Mouse (Mus musculus) spleen, postnatal 10 days (tissue): ENCODE data around the gene Krt222.

Source experiments
- DNase-seq, 2 experiments: peaks; one replicate each; pipeline ENCODE4 v3.0.0; 2021 to 2022; ENCODE audit warnings: low spot score in 2 of 2

Gene Krt222

DNA sequence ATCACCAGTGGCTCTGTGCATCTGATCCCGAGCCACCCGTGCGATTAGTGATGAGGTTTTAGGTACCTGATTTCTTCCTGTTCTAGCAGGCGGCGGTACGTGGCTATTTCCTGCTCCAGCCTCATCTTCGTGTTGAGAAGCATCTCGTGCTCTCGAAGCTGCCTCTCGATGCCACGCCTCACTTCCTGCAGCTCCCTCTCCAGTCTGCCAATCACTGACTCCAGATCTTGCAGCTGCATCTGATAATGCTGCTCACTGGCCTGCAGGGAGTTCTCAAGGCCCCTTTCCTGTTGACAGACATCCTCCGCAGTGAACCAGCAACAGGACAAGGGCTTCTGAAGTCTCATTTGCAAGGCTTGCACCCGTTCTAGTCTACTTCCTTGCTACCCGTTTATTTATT, 5.4 kb downstream of the Krt222 start:
- peak in 1 of 2 experiments; percentile 70 for DNase-seq

DNA sequence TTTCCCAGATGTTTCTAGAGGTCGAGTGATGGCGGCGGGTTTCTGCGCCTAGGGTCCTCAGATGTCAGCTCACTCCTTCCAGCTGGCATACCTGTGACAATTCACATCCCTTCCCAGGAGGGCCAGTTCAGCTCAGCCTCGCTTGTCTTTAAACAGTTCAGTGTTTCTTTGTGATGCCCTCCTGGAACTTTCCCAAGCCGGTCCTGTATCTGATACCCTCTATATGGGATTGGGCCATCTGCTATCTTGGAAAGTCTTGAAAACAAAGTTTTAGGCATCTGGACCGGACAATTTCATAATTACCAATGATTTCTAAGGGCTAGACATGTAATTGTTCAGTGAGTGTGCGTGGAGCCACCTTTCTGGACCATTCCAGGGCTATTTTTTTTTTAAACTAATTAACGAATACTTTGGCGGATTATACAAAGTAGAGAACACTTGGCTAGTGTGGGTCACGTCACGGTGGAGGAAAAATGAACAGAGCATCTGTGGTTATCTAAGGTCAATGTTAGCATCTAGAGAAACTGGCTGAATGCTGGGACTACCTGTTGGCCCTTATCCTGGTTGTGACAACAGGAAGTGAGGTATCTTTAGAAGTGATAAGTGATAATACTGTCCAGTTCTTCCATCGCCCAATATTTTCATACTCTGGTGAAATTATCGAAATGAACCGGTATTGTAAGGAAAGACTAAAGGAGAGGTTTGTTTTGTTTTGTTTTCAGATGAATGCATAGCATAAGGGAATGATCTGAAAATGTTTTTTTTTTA, 12.7 kb downstream of the Krt222 start:
- DNase-seq: no peak

DNA sequence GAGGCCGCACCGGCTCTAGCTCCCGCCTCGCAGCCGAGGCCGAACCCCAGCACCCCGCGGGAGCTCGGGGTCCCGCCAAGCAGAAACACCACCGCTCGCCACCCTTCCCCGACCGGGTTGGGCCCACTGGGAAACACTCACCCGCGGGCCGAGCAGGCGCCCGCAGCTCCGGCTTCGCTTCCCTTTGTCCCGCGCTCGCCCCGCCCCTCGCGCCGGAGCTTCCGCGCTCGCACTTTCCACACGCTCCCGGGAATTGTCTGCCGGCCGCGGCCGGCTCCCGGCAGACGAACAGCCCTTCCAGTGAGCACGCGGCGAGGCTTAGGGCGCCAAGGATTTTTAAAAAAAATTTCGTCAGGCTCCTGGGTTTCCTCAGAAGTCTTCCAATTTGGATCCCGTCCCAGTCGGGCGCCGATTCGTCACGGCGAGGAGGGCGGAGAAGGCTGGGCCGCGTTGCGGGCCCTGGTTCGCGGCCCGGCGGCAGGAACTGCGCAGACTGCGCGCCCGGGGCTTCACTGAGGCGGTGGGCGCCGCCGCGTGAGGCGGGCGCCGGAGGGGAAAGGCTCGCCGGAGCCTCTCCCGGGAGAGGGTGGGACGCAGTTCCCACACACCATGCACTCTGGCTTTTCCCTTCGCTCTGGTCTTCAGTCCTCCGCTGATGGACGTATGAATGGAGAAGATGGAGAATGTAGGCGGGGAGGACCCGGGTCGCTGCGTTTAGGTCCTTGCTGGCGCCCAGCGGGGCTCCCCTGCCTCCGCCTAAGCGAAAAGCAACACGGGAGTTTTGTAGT, 13.4 kb downstream of the Krt222 start, which contains the start of gene Smarce1:
Gene Smarce1 (minus strand): TSS at position 757 of the 788 bp plus-strand sequence.
- DNase-seq: peak; percentile 87 to 91

DNA sequence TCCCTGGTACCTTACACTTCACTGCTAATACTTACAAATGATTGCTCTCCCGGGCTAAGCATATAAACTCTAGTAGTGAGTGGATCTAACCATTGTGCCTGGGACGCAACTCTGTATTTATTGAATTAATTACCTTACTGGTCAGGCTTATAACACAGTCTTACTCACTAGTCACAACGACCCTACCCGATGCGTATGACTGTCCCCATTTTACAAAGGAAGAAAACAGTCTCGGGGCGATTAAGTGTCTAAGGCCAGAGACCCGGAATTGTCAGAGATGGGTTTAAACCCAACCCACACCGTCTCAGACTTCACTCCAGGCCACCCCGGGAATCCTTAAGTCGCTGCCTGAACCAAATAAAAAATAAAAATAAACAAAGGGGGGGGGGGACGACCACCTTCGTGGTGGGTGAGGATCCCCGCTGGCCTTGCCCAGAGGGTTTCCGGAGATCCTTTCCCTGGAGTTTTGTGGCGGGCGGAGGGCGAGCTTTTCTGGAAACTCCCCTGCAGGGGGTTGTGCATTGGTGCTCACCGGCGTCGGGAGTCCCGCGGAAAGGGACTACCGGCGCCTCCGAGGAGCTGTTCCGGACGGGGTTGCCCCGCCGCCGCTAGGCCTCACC, 14.1 kb downstream of the Krt222 start:
- peak in 1 of 2 experiments; percentile 25 for DNase-seq

DNA sequence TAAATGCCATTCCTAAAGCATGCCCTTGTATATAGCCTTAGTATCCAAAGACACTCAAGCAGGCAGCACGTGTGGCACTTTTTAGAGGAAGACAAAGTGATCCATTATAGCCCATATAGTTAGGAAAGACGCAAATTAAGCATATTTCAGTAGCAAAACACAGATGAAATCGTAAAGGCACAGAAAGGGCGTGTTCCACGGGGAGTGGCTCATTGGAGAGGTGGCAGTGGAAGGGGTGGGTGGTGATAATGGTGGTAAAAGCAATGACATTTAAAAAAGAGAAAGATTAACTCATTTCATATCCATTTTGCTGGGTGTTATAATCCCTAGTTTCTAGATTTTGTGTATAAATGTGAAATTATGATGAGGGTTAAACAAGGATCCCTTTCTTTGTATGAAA, 17.6 kb downstream of the Krt222 start:
- peak in 1 of 2 experiments; percentile 51 for DNase-seq

DNA sequence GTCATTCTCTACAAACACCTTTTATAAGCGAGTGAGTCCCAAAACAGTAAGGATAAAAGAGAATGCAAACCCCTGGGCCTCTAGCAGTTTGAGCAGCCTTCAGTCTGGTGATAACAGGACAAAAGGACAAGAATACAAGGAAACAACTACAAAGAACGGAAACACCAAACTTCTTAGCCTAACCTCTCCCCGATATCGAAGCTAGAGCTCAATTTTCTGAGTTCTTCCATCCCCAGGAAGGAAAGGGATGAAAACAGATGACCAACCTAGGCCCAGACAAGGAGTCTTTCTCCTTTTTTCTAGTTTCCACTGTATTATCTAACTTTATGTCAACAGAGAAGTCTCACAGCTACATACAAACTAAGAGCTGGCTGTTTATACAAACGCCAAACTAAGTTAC, 20.6 kb downstream of the Krt222 start:
- no peak for DNase-seq

DNA sequence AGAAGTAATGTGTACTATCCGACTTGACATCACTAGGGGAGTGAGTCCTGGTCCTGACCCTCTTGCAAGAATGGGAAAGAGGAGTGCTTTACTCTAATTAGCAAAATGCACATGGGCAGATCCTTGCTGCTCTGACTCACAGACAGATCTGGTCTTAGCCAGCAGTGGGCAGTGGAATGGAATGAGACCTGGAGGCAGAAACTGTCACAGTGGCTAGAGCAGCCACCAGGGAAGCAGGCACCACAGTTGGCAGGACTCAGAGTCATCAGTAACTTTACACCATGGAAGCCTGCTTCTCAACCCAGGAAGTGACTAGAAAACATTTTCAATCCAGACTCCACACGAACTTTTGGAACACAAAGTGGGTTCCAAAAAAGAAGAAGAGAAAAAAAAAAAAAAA, 22.1 kb downstream of the Krt222 start:
- no peak for DNase-seq

DNA sequence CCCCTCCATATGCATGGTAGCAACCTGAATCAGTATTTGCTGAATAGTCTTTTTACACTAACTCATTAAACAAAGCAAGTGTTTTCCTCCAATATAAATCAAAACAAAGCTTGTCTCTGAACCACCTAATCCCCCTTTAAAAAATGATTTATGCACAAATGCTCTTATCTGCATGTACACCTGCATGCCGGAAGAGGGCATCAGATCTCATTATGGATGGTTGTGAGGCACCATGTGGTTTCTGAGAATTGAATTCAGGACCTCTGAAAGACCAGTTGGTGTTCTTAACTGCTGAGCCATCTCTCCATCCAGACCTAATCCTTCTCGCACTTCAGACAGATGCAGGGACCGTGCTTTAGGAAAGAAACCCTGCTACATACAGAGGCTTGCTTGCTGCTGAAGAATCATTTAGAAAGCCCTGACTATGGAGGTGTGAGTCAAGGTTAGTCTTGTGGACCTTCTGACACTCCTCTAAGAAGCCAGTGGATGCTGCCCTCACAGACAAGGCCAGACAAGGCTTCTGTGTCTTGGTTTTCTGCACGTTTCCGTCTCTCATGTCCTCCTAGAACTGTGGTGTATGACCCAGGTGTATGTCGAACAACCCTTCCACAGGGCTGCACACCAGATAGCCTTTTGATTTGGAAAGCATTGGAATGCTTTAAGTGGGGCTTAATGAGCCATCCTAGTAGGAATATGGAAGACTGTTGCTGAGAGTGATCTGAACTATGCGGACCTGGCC, 26.5 kb downstream of the Krt222 start:
- DNase-seq: no peak

DNA sequence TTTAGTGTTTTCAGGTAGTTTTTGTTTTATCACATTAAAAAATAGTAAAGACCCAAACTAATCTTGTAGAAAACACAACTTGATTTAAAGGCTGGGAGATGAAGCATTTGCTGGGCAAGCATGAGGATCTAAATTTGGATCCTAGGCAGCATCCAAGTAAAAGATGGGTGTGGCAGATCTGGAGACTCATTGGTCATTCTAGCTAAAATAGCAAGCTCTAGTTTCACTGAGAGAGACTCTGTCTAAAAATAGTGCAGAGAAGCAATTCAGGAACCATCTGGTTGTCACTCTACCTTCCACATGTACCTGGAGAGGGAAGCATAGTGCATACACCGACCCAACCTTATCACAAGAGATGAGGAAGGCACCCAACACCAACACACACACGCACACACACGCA, 27.7 kb downstream of the Krt222 start:
- no peak for DNase-seq

DNA sequence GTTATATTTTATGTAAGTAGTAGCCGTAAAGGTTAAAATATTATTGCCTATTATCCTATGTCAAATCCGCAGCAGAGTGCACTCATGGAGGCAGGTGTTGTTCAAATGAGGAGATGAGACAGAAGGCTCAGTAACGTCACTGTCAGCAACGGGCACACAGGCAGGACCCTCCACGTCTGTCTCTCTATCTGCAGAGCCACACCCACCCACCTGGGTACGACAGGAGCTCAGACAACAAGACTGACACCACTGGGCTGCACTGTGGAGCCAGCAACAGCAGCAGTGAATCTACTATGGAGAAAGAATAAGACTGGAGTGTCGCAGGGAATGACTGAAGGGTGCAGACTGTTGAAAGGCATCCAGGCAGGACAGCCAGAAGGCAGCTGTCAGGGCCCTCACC, 31.2 kb downstream of the Krt222 start:
- DNase-seq: no peak

DNA sequence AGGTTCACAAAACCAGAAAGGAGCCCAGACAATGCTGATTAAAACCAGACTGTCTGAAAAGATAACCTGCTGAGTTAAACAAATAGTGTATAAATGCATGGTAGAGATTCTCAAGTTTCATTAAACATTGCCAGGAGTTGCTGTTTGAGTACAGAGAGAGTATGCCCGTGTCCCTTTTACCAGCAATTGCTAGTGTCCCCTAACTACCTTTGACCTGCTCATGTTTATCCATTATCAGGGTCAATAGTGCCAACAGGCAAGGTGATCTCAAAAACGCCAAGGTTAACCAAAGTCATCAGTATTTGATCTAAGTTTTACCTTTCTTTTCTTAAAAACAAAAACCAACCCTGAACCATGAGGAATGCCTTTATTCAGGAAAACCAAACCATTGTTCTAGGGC, 31.9 kb downstream of the Krt222 start:
- DNase-seq: no peak

DNA sequence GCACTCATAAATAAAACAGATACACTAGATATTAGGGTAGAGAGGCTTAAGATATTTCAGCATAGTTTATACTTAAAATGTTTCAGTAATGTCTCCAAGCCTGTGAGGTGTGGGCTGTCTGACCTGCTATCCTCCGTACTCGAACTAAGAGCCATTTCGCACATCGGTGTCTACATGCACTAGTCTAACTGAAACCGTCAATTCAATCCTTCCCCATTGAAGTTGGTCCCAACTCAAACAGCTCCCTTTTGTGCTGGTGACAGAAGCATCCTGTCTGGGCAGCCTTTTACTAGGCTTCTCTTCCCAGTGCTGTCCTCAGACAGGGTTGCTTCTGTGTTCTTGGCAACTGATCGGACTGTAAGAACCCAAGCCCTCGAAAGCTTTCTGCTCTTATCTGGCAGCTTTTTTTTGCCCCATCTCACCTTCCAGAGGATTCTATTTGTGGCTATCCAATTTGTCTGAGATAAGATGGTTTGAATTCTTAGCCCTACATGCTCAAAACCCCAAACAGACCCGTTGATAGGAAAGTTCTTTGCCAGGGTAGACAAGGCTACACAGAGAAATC, 35.7 kb downstream of the Krt222 start:
- DNase-seq: no peak

DNA sequence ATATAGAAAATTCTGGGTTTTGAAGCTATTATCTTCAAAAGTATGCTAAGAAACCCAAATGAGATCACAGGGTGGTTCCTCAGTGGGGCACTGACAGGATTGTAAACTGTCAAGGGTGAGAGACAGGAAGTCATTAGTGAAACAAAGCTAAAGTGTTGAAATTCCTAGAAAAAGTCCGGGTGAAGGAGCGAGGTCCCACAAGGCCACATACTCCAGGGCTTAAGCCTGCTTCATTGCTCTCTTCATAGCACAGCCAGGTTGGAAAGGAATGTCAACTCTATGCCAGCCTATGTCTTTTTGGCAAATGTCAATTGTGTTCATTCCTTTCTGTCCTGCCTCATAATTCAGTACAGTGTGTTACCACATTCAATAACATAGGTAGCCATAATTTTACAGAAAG, 36.4 kb downstream of the Krt222 start:
- DNase-seq: no peak

DNA sequence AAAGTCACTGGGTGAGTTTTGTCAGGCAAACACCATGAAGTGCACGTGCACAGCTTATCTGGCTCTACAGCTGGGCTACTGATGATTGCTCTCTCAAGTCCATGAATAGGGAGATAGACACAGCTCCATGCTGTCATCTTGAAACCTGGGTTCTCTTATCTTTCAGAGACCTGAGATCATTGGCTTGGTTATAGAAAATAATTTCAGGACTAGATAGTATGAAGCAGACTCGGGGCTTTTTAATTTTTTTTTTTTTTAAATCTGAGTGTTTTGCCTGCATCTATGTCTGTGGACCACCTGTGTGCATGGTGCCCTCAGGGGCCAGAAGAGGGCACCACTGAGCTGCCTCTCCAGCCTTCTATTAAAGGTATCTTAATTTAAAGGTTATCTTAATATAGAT, 36.9 kb downstream of the Krt222 start:
- peak in 1 of 2 experiments; percentile 65 for DNase-seq

DNA sequence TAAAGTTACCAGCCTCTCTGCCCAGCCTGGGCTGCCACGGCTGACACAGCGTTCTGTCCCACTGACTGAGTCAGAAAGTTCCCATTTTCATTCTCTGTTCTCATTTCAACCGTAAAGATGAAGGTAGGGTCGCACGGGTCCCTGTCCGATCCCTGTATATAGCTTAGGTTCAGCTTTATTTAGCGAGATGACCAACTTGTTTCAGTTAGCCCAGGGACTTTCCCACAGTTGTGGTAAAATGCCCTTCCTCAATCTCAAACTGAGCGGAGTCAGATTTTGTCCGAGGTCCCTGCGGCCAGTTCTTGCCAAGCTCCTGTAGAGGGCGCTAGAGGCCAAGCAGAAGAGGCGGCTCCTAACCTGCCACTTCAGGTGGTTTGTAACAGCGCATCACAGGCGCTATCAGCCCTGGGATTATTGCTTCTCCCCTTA, 54.7 kb downstream of the Krt222 start:
- peak; percentile 50 to 78 for DNase-seq

DNA sequence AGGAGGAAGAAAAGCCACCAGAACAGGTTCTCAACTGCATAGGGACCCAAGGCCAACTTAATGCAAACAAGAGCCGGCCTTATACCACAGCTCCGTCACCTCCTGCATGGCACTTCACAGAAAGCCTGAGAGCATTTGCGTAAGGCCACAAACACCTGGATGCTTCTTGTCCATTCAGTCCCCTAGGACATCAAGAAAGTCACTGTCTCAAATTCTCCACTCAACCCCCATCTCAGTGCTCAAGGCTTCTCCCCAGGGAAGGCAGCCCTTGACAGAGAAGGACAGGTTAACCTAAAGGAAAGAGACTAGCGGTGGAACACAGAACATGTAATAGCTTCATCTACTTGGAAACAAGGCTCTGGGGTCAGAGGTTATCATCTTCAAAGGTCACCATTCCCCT, 56.5 kb downstream of the Krt222 start:
- DNase-seq: no peak

DNA sequence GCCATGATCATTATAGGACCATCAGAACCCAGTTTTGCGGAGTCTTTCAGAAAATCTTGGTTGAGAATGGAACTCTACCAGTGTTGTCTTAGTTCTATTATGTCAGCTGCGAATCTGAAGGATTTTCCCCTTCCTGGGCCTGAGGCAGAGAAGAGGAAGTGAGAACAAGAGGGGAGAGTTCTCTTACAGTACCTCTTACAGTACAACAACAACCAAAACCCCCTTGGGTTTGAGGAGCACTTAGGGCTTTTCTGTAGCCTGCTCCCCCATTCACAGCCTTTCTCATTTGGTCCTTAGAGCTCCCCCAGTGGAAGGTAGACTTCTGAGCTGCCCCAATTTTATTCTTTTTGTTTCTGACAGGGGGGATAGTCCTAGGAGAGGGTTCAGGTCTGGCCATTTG, 57.0 kb downstream of the Krt222 start:
- DNase-seq: peak in 1 of 2 experiments; percentile 36
